Mouse (Mus musculus): ENCODE results near the gene Alk. TPM values are rescaled to one million over a fixed set of nuclear protein-coding genes. Genes with fewer than 3 reads are reported as not detected.

The Alk gene
- polyA plus RNA-seq, 1 experiment from 2014 or later, result 2.2 TPM

DNA sequence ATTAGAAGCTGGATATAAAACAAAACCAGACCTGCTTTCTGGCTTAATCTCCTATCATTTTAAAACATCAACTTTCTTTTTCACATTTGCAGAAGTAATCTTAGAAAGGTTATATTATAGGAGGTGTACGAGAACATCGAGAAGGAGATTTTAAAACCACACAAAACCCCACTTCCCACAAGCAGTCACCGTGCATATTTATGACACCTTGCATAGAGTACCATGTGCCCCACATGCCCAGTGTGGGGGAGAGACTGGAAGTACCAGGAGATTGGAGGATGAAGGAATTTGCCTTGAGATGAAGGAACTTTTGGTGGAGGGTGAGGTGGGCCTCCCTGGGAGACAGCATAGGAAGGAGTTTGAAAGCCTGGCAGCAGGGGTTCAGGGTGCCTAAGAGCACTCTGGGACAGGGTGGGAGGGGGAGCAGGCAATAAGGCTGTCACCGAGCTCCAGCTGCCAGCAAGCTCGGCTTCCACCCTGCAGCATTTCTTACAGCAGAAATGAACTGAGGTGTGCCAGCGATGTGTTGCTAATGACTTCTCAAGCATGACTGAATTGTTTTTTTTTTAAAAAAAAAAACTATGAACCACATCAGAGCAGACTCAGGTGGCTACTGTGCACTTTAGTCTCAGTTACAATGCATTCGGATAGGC is 459.4 kb downstream of the Alk start:
- Histone ChIP-seq H3K9me3 (no peaks in the 10 kb centered on the region), H3K36me3 (no peaks in the 10 kb centered on the region), H3K4me1 (peaks cover 6% of the 10 kb centered on the region), H3K4me3 (no peak overlapping the region), H3K4me2 (replicated peaks) (no peak overlapping the region), H3K27me3 (replicated peaks) (no peaks in the 10 kb centered on the region), H3K27ac (no peak overlapping the region), H3K9ac (no peak overlapping the region)
- ATAC-seq (ENCODE audit: low FRiP score, low read depth), result no peak
- WGBS, result 67% methylated on average over 7 of the region's 7 CpGs

DNA sequence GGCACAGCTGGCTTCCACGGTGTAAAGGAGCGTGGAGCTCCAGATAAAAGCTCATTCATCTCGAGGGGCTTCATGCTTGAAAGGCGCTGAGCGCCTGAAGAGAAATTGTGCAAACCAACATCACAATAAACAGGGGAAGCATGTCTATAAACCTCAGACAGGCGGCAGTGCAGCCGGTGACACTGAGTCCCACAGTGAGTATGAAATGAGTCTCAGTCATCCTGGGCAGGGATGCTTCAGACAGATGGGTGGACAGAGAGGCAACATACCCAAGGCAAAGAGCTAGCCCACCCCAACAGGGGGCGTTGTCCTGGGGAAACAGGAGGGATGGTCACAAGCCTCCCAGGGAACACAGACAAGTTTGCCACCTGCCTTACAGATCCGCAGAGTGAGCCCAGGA is 460.0 kb downstream of the Alk start:
- 49% methylated on average over 9 of the region's 9 CpGs for WGBS
- ATAC-seq (ENCODE audit: low FRiP score, low read depth), result 0 out of 2 replicates have a peak, but pooled peaks have one; percentile 56

DNA sequence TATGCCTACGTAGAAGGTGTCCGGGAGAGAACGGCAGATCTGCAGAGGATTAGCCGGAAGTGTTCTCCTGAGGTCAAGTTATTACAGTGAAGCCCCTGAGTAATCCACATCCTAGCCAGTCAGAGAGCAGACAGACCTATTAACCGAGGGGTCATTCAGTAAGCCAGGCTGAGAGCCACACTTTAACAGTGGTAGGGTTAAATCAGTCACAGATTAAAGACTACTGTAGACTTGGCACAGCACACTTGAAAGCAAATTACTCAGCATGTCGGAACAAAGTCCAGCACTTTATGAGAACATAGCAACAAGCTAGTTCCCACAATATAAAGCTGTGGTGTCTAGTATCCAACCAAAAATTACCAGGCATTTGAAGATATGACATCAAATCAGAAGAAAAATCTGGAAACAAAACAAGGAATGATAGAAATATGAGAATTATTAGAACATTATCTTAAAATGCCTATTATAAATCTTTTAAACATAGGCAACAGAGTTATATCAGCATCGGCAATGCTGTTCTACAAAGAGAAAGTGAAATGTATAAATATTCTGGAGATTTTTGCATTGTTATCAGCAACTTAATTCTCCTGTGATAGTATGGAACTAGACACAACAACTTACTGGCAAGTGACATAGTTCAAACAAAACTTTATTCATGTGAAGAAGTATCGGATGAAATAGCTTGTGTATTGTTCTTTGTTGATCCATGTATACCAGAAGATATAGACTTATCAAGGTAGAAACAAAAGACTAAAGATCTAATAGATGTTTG is 472.1 kb downstream of the Alk start:
- 86% methylated on average over 8 of the region's 8 CpGs for WGBS
- Histone ChIP-seq H3K9me3 (no peaks in the 10 kb centered on the region), H3K27ac (no peak overlapping the region), H3K27me3 (replicated peaks) (no peaks in the 10 kb centered on the region), H3K4me2 (replicated peaks) (no peak overlapping the region), H3K36me3 (no peaks in the 10 kb centered on the region), H3K4me3 (no peak overlapping the region), H3K4me1 (no peaks in the 10 kb centered on the region), H3K9ac (no peak overlapping the region)
- ATAC-seq (ENCODE audit: low FRiP score, low read depth), result no peak

More for the DNA sequence above, 460.0 kb downstream of the Alk start:
- Histone ChIP-seq H3K27me3 (replicated peaks) (no peaks in the 10 kb centered on the region), H3K4me3 (no peak overlapping the region), H3K36me3 (no peaks in the 10 kb centered on the region), H3K27ac (no peak overlapping the region), H3K4me2 (replicated peaks) (no peak overlapping the region), H3K9ac (no peak overlapping the region), H3K4me1 (peaks cover 6% of the 10 kb centered on the region), H3K9me3 (no peaks in the 10 kb centered on the region)

DNA sequence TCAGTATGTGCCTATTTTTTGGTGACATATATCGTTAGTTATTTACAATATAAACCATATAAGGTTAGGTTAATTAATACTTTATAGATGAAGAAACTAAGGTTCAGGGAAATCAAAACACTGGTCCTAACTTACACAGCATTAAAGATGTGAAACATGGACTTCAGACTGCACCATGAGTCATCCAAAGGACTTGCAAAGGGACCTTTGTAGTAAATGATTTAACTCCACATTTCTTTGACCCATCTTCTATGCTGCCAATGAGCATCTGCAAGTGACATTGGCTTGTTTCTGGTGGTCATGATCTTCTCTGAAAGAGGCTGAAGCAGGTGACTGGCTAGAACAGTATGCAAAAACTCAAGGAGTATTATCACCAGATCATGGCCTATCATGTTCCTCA is 482.8 kb downstream of the Alk start:
- Histone ChIP-seq H3K9ac (no peak overlapping the region), H3K4me2 (replicated peaks) (no peak overlapping the region), H3K9me3 (no peaks in the 10 kb centered on the region), H3K27me3 (replicated peaks) (no peaks in the 10 kb centered on the region), H3K36me3 (no peaks in the 10 kb centered on the region), H3K4me1 (no peaks in the 10 kb centered on the region), H3K27ac (no peak overlapping the region), H3K4me3 (no peak overlapping the region)
- WGBS, result 96% methylated on average over 1 of the region's 1 CpGs
- ATAC-seq (ENCODE audit: low FRiP score, low read depth), result no peak

- Histone ChIP-seq H3K27ac (no peak overlapping the region), H3K9me3 (no peaks in the 10 kb centered on the region), H3K4me3 (no peak overlapping the region), H3K4me2 (replicated peaks) (no peak overlapping the region), H3K27me3 (replicated peaks) (no peaks in the 10 kb centered on the region), H3K36me3 (no peaks in the 10 kb centered on the region), H3K4me1 (peaks cover 5% of the 10 kb centered on the region; the same call in 1 of the 2 replicates), H3K9ac (no peak overlapping the region)
- WGBS, result 76% methylated on average over 11 of the region's 11 CpGs
- no peak for ATAC-seq (ENCODE audit: low FRiP score, low read depth)
These were observed 484.1 kb downstream of the Alk start for GRCm38 (mm10) chr17:72120278-72120677.

DNA sequence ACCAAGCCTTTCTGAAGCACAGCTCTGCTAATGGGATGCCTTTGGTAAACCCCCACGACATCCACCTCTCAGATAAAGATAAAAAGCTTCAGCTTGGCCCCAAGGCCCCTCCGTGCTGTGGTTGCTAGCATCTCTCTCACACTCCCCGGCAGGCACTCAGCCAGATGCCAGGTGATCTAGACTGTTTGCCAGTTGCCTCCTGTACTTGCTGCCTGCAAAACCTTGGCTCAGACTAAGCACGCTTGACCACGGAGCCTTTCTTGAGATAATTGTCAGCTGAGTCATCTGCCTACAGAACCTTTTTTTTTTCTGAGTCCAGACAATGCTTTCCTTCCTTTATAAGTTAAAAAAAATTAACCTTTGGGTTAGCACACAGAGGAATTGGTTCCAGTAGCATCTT is 486.1 kb downstream of the Alk start:
- Histone ChIP-seq H3K27me3 (replicated peaks) (no peaks in the 10 kb centered on the region), H3K4me3 (no peak overlapping the region), H3K9me3 (no peaks in the 10 kb centered on the region), H3K4me1 (peaks cover 6% of the 10 kb centered on the region; the same call in 1 of the 2 replicates), H3K27ac (no peak overlapping the region), H3K36me3 (no peaks in the 10 kb centered on the region), H3K4me2 (replicated peaks) (no peak overlapping the region), H3K9ac (no peak overlapping the region)
- WGBS, result 86% methylated on average over 5 of the region's 5 CpGs
- no peak for ATAC-seq (ENCODE audit: low FRiP score, low read depth)

DNA sequence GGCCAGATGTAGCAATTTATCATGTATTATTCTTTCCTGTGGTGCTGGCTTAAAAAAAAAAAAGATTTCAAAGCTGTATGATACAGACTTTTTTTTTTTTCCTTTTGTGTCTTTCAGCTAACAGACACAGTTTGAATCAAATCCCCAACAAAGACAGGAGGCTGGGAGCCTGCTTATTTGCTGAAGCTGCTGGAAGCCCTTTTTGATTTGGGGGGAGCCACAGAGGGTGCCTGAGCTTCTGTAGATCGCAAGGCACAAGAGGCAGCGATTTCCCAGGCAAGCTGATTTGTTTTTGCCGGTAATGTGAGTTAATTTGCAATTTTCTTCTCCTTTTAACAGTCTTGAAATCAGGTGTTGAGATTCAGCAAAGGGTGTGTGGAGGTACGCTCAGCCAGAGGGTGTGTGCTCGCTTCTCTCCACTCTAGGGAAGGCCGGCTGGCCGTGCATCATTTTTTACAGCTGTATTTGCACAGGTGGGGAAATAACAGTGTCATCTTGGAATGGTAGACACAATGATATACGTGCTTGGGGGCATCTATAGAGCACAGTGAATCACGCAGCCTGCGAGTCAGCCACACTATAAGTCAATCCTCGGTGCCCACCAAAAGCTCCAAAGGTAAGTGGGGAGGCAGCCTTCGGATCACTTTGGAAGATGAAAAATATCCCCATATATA is 489.0 kb downstream of the Alk start:
- Histone ChIP-seq H3K36me3 (no peaks in the 10 kb centered on the region), H3K4me3 (no peak overlapping the region), H3K9me3 (no peaks in the 10 kb centered on the region), H3K4me2 (replicated peaks) (0 out of 2 replicates have a peak overlapping the region, but pooled peaks have one; percentile 3), H3K9ac (no peak overlapping the region), H3K27ac (no peak overlapping the region), H3K4me1 (peaks cover 6% of the 10 kb centered on the region; the same call in 1 of the 2 replicates), H3K27me3 (replicated peaks) (no peaks in the 10 kb centered on the region)
- peak; percentile 53; the same call in 1 of the 2 replicates for ATAC-seq (ENCODE audit: low FRiP score, low read depth)
- 34% methylated on average over 12 of the region's 12 CpGs for WGBS

- H3K4me2 ChIP-seq (replicated peaks), result no peak overlapping the region
- no peaks in the 10 kb centered on the region for H3K9me3 ChIP-seq
- H3K27me3 ChIP-seq (replicated peaks), result no peaks in the 10 kb centered on the region
- H3K36me3 ChIP-seq, result no peaks in the 10 kb centered on the region
- H3K4me1 ChIP-seq, result peaks cover 6% of the 10 kb centered on the region; the same call in 1 of the 2 replicates
- H3K4me3 ChIP-seq, result no peak overlapping the region
- ATAC-seq (ENCODE audit: low FRiP score, low read depth), result no peak
- H3K27ac ChIP-seq, result no peak overlapping the region
- H3K9ac ChIP-seq, result no peak overlapping the region
These were observed 492.4 kb downstream of the Alk start for GRCm38 (mm10) chr17:72112004-72112403.

DNA sequence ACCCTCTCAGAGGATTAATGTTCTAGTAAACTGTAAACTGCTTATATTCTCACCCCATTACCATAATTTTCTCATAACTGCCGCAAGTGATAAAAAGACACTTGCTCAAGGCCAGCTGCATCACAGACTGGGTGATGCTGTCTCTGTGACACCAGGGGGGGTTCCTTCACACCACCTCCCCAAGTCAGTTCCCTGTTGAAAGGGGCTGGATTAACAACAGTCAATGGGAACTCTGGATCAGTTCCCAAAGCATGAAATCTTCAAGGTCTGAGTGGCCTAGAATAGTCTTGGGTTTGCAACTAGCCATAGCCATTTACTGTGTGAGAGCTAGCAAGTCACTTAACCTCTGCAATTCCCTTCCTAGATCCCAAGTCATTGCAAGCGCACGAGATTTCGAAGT is 492.9 kb downstream of the Alk start:
- Histone ChIP-seq H3K9ac (no peak overlapping the region), H3K36me3 (no peaks in the 10 kb centered on the region), H3K4me1 (peaks cover 6% of the 10 kb centered on the region; the same call in 1 of the 2 replicates), H3K9me3 (no peaks in the 10 kb centered on the region), H3K4me2 (replicated peaks) (no peak overlapping the region), H3K27ac (no peak overlapping the region), H3K4me3 (no peak overlapping the region), H3K27me3 (replicated peaks) (no peaks in the 10 kb centered on the region)
- ATAC-seq (ENCODE audit: low FRiP score, low read depth), result no peak
- 86% methylated on average over 4 of the region's 4 CpGs for WGBS

DNA sequence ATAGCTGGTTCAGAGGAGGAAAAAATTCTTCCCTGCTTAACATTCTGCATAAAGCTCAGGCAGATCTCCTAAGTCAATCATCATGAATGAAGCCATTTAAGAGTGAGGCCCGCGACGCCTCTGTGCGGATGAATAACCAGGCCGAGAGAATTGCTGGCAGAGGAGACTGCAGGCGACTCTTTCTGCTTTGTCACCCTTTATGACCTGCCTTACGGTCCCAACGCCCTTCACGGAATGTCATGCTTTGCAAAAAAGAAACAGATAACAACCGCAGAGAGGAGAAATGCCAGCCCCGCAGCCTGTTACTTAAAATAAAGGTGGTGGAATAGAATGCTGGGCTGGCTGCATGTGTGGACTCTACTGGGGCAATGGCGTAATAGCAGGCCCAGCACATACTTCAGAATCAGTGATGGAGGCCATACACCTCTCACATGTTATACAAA is 517.1 kb downstream of the Alk start:
- ATAC-seq (ENCODE audit: low FRiP score, low read depth), result peak; percentile 29; the same call in 1 of the 2 replicates
- no peaks in the 10 kb centered on the region for H3K27me3 ChIP-seq (replicated peaks)
- H3K4me3 ChIP-seq, result no peak overlapping the region
- H3K9ac ChIP-seq, result no peak overlapping the region
- 27% methylated on average over 12 of the region's 12 CpGs for WGBS
- H3K27ac ChIP-seq, result no peak overlapping the region
- no peaks in the 10 kb centered on the region for H3K9me3 ChIP-seq
- H3K36me3 ChIP-seq, result no peaks in the 10 kb centered on the region
- peaks cover 7% of the 10 kb centered on the region for H3K4me1 ChIP-seq
- H3K4me2 ChIP-seq (replicated peaks), result peak overlapping the region; percentile 18

DNA sequence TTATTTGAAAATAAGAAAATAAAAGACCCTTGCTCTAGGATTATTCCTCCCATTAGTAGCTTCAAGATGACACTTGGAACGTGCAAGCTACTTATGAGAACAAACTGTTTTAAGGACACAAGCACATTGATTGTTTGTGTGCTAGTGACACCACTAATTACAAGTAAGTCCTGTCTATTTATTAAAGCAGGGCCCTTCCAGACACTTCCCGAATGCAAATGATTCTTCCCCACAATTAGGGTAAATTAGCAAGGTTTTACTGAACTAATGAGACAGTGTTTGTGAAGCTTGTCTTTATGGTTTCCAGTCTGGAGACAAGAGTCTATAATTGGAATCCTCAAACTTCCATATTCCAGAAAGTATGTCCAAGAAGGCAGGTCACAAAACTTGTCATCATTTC is 523.0 kb downstream of the Alk start:
- Histone ChIP-seq H3K27me3 (replicated peaks) (no peaks in the 10 kb centered on the region), H3K4me1 (peaks cover 4% of the 10 kb centered on the region; the same call in 1 of the 2 replicates), H3K9ac (no peak overlapping the region), H3K27ac (no peak overlapping the region), H3K9me3 (no peaks in the 10 kb centered on the region), H3K4me3 (no peak overlapping the region), H3K36me3 (no peaks in the 10 kb centered on the region), H3K4me2 (replicated peaks) (no peak overlapping the region)
- 86% methylated on average over 2 of the region's 2 CpGs for WGBS
- no peak for ATAC-seq (ENCODE audit: low FRiP score, low read depth)

DNA sequence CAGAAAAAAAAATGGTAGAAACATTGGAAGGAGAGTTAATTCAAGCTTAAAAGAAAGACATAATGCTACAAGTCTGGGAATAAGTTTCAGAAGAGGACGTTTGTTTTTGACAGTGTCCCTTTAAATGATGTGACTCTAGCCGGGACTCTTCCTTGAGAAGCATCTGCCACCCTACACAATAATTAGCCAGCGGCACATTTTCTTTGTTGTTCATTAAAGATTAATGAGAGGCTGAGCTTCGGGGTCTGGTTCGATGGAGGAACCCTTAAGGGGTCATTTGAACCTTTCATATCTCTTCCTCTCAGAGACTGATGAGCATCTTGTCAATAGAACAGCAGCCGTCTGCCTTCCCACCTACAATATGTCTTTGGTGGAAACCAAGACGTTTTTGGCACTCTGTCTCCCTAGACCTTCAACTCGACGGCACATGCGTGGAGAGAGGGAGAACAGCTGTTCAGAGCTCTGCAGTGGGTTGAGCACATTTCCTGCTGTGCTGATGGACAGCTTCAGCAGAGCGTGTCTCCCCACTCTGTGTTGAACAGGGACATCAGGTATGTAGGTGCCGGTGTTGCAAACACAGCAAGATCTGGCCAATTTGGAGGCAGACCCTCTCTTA is 528.0 kb downstream of the Alk start:
- H3K27ac ChIP-seq, result no peak overlapping the region
- peaks cover 5% of the 10 kb centered on the region; the same call in 1 of the 2 replicates for H3K4me1 ChIP-seq
- H3K9me3 ChIP-seq, result no peaks in the 10 kb centered on the region
- 38% methylated on average over 12 of the region's 12 CpGs for WGBS
- no peak for ATAC-seq (ENCODE audit: low FRiP score, low read depth)
- H3K9ac ChIP-seq, result no peak overlapping the region
- H3K4me2 ChIP-seq (replicated peaks), result 0 out of 2 replicates have a peak overlapping the region, but pooled peaks have one; percentile 24
- no peak overlapping the region for H3K4me3 ChIP-seq
- H3K36me3 ChIP-seq, result no peaks in the 10 kb centered on the region
- no peaks in the 10 kb centered on the region for H3K27me3 ChIP-seq (replicated peaks)
